Mouse (Mus musculus): Measurements from ENCODE around the gene Lipo4.
"Not testable (repeated sequence)": the region's sequence is repeated elsewhere in the genome, so short reads cannot be mapped to it uniquely, and the experiment has no call there.

The Lipo4 gene

GRCm38 (mm10) chr19:33517680-33518079, at the start of gene Lipo4:
Gene Lipo4 (minus strand): TSS chr19:33517780.
- no peak for DNase-seq

GRCm38 (mm10) chr19:33456426-33456825, 61.2 kb downstream of the Lipo4 start:
- not testable (repeated sequence) for DNase-seq

- peak; percentile 31 to 45 for DNase-seq
These were observed 63.9 kb downstream of the Lipo4 start for GRCm38 (mm10) chr19:33453725-33454124.

All from cerebellum, adult 18-20 months (tissue).